Mouse (Mus musculus): ENCODE measurements around the gene Arsb.

GRCm38 (mm10) chr13:93938118-93938517 is 166.7 kb downstream of the Arsb start:
- TF ChIP-seq EP300 (optimal IDR thresholded peaks at IDR 0.05) (no peak), CTCF (IDR thresholded peaks at IDR 0.05; ENCODE audit: low read depth) (no peak)

All from stomach, postnatal 0 days (tissue).